8 mouse cellular contexts compared by ENCODE assay signal in the genomic region with DNA sequence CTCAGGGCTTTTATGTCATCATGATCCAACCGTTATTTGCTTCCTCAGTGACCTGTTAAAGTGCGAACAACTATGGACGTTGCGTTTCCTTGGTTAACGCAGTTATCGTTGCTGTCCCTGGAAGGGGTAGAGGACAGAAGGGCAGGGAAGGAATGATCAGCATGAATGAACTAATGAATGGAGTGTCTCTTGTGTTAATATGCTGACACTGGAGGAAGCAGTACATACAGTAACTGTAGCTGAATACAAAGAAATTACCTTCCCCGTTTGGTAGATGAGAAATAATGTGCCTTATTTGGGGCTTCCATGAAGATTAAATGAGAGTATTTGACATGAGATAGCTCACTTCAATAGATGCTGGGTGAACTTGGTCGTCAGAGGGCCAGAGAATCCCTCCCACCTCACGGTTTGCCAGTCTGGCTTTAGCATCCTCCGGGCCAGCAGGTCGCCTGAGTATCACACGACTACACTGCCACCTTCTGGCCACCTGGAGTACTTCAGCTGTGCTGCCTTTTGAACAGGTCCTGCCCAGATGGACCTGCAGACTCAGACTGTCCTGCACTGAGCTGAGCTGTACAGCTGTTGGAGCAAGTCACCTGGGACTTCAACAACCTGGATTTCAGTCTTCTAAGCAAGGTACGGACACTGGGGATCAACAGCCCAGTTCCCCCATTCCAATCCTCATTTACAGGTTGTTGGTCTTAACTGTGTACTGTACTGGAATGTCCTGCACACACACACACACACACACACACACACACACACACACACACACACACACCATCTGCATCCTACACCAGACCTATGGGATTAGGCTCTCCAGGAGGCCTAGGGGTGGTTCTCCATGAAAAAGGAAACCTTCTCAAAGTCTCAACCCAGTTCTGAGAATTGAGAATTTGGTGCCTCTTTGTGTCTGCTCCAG. TPM values are rescaled to one million over a fixed set of nuclear protein-coding genes. Genes with fewer than 3 reads are reported as not detected.
A peak's percentile ranks its signal among the peaks of the same experiment; 100 is the strongest.
DNase-seq lines count a peak whose midpoint lies in the region; ATAC-seq lines count a peak whose summit lies in the region.

No protein-coding gene starts in this region.

- peak; percentile 88 for ATAC-seq in hindbrain, embryonic 14.5 days (ENCODE audit: low FRiP score)

- peaks cover 5% of the 10 kb centered on the region; the same call in 1 of the 2 replicates for H3K4me1 ChIP-seq in hindbrain, embryonic 14.5 days (replicated peaks; ENCODE audit: control insufficient read depth, insufficient read depth, low read length)

- H3K4me3 ChIP-seq in hindbrain, embryonic 14.5 days (replicated peaks; ENCODE audit: low read length), result no peak overlapping the region

- no peak overlapping the region for H3K4me2 ChIP-seq in hindbrain, embryonic 14.5 days (replicated peaks)

- no peak overlapping the region for H3K9ac ChIP-seq in hindbrain, embryonic 14.5 days

- peak; percentile 91 for DNase-seq in NIH3T3 (ENCODE audit: low read depth)
- DNase-seq in cerebellum, adult 9-11 months, result peak; percentile 86
- DNase-seq in frontal cortex, postnatal 10 days (ENCODE audit: low spot score in 2 of 2), result peak; percentile 61 to 81
- DNase-seq in hindbrain, embryonic 14.5 days (ENCODE audit: low spot score), result peak; percentile 94
- peak; percentile 89 to 90 for DNase-seq in layer of hippocampus, postnatal 14 days (ENCODE audit: low spot score in 2 of 2)
- DNase-seq in lung, postnatal 36 days, result peak; percentile 95
- DNase-seq in retina, postnatal 7 days (ENCODE audit: low read depth, low spot score), result peak; percentile 72
- DNase-seq in thymus, postnatal 4 days, result peak; percentile 91

- 49% methylated on average over 13 of the region's 13 CpGs for WGBS in hindbrain, embryonic 14.5 days

- no peaks in the 10 kb centered on the region for H3K9me3 ChIP-seq in hindbrain, embryonic 14.5 days (ENCODE audit: control insufficient read depth, low read length)

- no peaks in the 10 kb centered on the region for H3K27me3 ChIP-seq in hindbrain, embryonic 14.5 days (ENCODE audit: control insufficient read depth, insufficient read depth, low read length)

- H3K36me3 ChIP-seq in hindbrain, embryonic 14.5 days (replicated peaks; ENCODE audit: control insufficient read depth, insufficient read depth), result no peaks in the 10 kb centered on the region

- H3K27ac ChIP-seq in hindbrain, embryonic 14.5 days, result no peak overlapping the region

RNA-seq across cellular contexts. Expression of a gene that starts 56.2 kb away (rescaled TPM):
- polyA plus RNA-seq in hindbrain, embryonic 14.5 days (2014; fragmentation: Nextera tagmentation; extraction: Ambion mirVana), result 50.1 and 50.7 TPM in 2 replicates
- total RNA-seq in layer of hippocampus, postnatal 14 days (2021), result 10 to 100 TPM; 37.2 to 41.0 TPM
